Mouse (Mus musculus): ENCODE measurements at regions not wholly inside any gene's neighbourhood (a gene's known extent, or its start where the extent isn't known, plus 50 kb on each side); places are given as distances from the start of the nearest gene placed in this dataset.

GRCm38 (mm10) chr13:110683259-110684041 lies 288.6 kb downstream of the Plk2 start:
- DNase-seq (ENCODE audit: low spot score), result no peak

DNA sequence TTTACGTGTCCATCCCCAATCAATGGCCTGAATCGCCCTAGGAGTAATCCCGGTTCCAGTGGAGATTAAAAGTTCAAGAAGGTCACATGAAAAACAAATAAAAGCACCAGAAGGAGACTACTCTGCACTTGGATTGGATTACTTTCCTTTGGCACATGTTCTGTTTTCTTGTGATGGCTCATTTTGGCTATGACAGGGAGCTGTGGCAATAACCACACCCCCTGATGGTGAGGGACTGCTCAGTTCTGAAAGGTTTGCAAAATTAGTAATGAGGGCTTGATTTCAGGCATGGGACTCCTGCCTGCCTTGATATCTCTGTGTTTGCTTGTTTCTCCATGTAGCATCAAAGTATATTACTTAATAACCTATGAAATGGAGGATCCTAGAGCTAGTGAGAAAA lies 293.9 kb downstream of the Plk2 start:
- no peak for DNase-seq (ENCODE audit: low spot score)

- no peak for DNase-seq (ENCODE audit: low spot score)
Measured at GRCm38 (mm10) chr13:110690501-110691255, 295.8 kb downstream of the Plk2 start.

DNA sequence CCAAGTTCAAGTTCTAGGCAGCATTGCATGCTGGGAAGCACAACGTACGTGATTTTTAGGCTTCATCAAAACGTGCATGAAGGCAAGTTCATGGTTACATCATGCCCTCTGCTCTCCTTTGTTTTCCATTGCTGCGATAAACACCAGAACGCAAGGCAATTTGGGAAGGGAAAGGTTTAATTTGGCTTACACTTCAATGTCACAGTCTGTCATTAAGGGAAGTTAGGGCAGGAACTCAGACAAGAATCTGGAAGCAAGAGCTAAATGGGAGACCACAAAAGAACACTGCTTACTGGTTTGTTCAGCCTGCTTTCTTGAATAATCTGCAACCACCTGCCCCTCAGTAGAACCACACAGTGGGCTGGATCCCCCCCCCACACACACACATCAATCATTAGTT lies 297.9 kb downstream of the Plk2 start:
- DNase-seq (ENCODE audit: low spot score), result no peak

- no peak for DNase-seq (ENCODE audit: low spot score)
Measured at GRCm38 (mm10) chr13:110694876-110695275, 300.0 kb downstream of the Plk2 start.

GRCm38 (mm10) chr13:110696549-110696948 lies 301.7 kb downstream of the Plk2 start:
- DNase-seq (ENCODE audit: low spot score), result no peak

DNA sequence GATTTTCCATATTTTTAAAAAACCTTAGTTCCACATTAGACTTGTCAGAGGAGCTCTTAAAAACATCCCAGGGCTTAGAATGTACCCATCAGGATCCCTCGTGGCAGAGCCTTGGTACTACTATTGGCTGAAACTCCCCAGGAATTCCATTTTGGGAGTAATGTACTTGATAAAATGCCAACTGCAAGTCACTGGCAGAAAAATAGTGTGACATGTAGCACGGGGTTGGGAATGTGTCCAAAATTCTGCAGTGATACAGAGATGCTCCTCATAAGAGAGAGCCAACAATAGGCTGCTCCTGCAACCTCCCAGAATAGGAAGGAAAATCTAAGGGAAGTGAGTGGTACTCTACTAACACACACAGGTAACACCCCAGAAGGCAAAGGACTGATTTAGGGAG lies 309.4 kb downstream of the Plk2 start:
- no peak for DNase-seq (ENCODE audit: low spot score)

- DNase-seq (ENCODE audit: low spot score), result no peak
Measured at GRCm38 (mm10) chr13:110710847-110711246, 316.0 kb downstream of the Plk2 start.

DNA sequence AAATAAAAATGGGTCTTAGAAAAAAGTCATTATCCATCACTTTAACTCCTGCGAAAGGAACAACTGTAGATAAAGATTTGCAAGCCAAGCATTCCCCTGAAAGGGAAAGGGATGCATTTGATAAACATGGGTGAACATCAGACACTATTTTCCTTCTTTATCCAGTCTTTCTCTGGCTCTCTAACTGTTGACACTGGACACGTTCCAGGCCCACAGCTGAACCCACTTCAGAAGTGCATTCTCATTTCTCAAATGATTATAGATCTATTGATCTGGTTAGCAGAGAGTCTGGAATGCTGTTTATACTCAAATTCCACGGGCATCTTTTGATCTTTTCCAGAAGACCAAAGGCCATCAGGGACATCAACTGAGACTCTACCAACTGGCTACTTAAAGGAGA lies 317.7 kb downstream of the Plk2 start:
- DNase-seq (ENCODE audit: low spot score), result no peak

GRCm38 (mm10) chr13:110722170-110722569 lies 327.3 kb downstream of the Plk2 start:
- DNase-seq (ENCODE audit: low spot score), result no peak

DNA sequence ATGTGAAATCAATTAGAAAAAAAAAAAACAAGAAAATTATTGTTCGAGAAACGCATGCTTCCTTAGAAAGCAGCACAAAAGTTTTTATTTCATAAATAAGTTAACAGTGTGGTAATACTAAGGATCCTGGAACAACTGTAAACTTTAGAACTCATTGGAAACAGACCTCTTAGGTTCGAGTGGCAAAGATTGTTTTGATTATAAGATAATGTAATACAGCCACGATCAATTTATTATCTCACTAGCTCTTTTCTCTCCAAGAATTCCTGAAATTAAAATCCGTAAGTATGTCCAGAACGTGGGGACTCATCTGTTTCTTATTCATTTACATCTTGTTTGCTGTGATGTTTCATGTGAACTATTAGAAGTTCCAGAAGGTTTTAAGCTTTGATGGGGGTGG lies 327.9 kb downstream of the Plk2 start:
- DNase-seq (ENCODE audit: low spot score), result no peak

GRCm38 (mm10) chr13:110724836-110725235 lies 330.0 kb downstream of the Plk2 start:
- no peak for DNase-seq (ENCODE audit: low spot score)

- DNase-seq (ENCODE audit: low spot score), result no peak
Measured at GRCm38 (mm10) chr13:110725821-110726220, 331.0 kb downstream of the Plk2 start.

DNA sequence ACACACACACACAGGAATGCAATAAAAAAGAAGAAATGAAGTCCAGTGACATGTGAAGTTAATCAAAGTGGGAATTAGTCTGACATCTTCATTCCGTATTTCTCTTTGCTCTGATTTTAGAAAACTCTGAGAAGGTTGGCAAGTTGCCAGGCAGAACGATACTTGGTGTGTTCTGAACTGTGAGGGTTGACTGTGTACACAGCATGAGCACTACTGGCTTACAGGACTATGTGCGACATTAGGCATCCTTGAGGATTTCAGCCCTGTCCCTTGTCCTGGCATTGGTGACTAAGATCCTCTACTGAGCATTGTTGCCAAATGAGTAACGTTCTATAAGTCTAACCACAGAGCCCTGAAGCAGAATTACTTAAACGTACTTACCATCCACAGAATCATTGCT lies 340.7 kb downstream of the Plk2 start:
- DNase-seq (ENCODE audit: low spot score), result no peak

DNA sequence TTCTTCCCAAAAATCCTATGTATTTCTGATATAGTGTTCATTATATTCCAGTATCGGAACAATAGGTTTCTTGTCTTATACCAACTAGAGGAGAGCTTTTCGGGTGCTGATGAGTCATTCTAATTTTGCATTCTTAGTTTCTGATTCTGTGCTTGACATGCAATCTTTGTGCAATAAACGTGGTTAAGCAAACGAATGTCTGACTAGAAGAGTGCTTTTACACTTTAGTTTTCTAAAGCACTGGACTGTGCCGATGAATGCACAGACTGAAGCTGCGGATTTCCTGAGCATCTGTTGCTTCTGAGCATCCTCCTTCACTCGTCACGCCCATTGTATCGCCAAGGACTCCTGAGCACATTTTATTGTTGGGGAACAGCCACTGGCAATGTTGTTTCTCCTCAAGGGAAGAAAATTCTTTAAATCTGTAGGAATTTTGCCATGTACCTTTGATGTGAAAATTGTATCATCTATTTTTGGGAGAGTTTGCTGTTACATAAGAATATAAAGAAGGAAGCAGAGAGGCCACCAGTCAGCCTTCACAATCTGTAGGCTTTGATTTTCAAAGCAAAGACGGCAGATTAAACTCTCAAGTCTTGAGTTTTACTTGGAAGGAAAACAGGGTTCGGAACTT lies 346.8 kb downstream of the Plk2 start:
- no peak for DNase-seq (ENCODE audit: low spot score)

GRCm38 (mm10) chr13:110747223-110747868 lies 352.5 kb downstream of the Plk2 start:
- no peak for DNase-seq (ENCODE audit: low spot score)

DNA sequence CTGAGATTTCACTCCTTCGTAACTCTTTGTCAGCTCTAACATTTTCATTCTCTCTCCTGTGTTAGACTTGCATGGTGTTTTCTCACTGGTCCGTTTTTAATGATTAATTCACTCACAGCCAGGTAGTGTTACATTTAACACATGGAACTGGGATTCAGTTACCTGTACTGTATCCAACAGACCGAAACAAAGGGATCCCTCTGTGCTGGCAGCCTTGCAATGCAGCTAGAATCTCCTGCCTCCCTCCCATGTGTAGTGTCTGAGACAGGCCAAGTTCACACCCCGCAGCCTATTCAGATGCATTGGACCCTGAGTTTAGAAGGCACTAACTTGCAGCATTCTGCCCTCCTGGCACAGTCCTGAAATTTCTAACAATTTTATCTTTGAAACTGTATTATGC lies 357.9 kb downstream of the Plk2 start:
- no peak for DNase-seq (ENCODE audit: low spot score)

- no peak for DNase-seq (ENCODE audit: low spot score)
Measured at GRCm38 (mm10) chr13:110754548-110754947, 359.7 kb downstream of the Plk2 start.

DNA sequence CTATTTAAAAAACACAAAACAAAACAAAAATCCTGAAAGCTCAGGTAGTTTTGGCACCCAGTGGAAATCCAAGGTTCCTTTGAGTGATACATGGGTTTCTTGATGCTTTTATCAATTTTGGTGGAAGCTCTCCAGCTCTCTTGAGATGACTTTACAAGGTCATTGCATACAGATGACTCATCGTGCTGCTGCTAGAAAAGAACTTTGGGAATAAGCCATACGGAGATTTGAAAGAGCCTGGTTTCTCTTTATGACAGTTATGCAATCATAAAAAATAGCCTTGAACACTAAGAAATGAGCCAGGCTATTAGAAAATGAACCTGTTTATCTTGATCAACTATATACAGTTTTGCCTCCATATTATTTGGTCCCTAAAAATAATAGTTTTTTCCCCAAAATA lies 362.0 kb downstream of the Plk2 start:
- no peak for DNase-seq (ENCODE audit: low spot score)

DNA sequence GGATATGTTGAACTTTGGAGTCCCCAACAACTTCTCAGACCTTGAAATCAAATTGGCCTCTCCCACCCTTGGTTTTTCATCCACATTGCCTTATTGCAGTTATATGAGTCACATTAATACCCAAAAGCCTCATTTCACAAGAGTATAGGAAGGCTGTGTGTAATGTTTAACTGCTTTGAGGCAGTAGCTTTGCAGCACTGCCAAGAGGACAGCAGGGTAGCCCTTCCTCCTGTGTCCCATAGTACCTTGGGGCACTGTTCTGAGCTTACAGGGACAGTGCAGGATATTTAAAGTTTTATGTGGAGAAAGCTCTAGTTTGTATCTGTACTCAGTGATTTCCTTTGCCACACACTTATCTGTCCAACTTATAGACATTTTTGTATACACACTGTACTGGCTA lies 374.4 kb downstream of the Plk2 start:
- DNase-seq (ENCODE audit: low spot score), result no peak

DNA sequence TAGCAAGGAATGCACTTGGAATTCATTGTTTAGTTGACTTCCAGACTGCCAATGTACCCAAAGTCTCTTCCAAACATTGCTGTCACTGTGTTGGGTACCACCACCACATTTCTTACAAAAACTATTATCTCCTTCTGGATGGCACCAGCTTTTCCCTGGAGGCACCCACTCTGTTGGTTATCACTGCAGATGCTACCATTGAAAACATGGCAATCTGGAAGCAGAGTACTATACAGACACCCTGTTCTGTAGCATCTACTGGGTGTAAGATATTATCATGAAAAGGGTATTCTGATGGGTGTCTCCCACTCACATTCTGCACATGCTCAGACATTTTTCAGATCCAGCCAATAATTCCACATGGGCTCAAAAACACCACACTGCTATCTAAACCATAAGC lies 380.4 kb downstream of the Plk2 start:
- DNase-seq (ENCODE audit: low spot score), result no peak

- no peak for DNase-seq (ENCODE audit: low spot score)
Measured at GRCm38 (mm10) chr13:110784162-110784785, 389.4 kb downstream of the Plk2 start.

Data from testis, postnatal 14 days (tissue).